Mouse (Mus musculus) liver, embryonic 14.5 days (tissue): ENCODE data around the gene Pten.

Experiments
- CTCF ChIP-seq: IDR thresholded peaks from 2 replicates; pipeline ENCODE4 v1.5.1; 2016; ENCODE audit warnings: antibody characterized with exemption, low read depth, control low read depth
- EP300 ChIP-seq: IDR thresholded peaks from 2 replicates; pipeline ENCODE4 v1.6.1; 2016; ENCODE audit warnings: antibody characterized with exemption, low read depth

GRCm38 (mm10) chr19:32800557-32800956, 43.3 kb downstream of the Pten start:
- no peak for TF ChIP-seq EP300
- no peak for TF ChIP-seq CTCF
